Mouse (Mus musculus): Measurements from ENCODE around the gene Senp6. TPM values are rescaled to one million over a fixed set of nuclear protein-coding genes. Genes with fewer than 3 reads are reported as not detected.

Gene Senp6
- polyA plus RNA-seq, 1 experiment from 2014 or later: 43.8 TPM

DNA sequence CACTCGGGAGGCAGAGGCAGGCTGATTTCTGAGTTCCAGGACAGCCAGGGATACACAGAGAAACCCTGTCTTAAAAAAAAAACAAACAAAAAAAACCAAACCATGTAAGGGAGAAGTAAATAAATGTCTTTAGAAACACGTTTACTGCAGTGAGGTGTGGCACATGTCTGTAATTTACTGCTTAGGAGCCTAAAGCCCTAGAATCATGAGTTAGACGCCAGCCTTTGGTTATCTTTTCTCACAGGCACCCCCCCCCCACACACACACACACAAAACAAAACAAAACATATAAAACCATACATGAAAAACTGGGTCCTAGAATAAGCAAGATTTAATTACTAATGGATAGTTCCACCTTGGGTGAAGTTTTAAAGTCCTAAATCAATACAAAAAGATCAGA lies 29.6 kb downstream of the Senp6 start:
- Histone ChIP-seq H3K27ac (ENCODE audit: low read depth, low read length) (no peak overlapping the region), H3K4me1 (ENCODE audit: control insufficient read depth, insufficient read depth, low read depth, low read length) (no peaks in the 10 kb centered on the region), H3K9ac (ENCODE audit: low read depth, low read length) (no peak overlapping the region), H3K36me3 (ENCODE audit: control insufficient read depth, insufficient read depth, low read length) (no peaks in the 10 kb centered on the region; the same call in 1 of the 2 replicates), H3K4me2 (ENCODE audit: low read length) (no peak overlapping the region), H3K9me3 (ENCODE audit: control insufficient read depth, low read length) (no peaks in the 10 kb centered on the region), H3K27me3 (replicated peaks; ENCODE audit: control insufficient read depth, insufficient read depth, low read length) (no peaks in the 10 kb centered on the region), H3K4me3 (ENCODE audit: low read length) (no peak overlapping the region)
- WGBS: 90% methylated on average over 3 of the region's 3 CpGs
- ATAC-seq: no peak

- Histone ChIP-seq H3K9ac (ENCODE audit: low read depth, low read length) (no peak overlapping the region), H3K4me2 (ENCODE audit: low read length) (no peak overlapping the region), H3K4me3 (ENCODE audit: low read length) (no peak overlapping the region), H3K27me3 (replicated peaks; ENCODE audit: control insufficient read depth, insufficient read depth, low read length) (no peaks in the 10 kb centered on the region), H3K9me3 (ENCODE audit: control insufficient read depth, low read length) (no peaks in the 10 kb centered on the region), H3K27ac (ENCODE audit: low read depth, low read length) (no peak overlapping the region), H3K4me1 (ENCODE audit: control insufficient read depth, insufficient read depth, low read depth, low read length) (no peaks in the 10 kb centered on the region), H3K36me3 (ENCODE audit: control insufficient read depth, insufficient read depth, low read length) (peaks cover 15% of the 10 kb centered on the region)
- WGBS: 88% methylated on average over 10 of the region's 10 CpGs
- no peak for ATAC-seq
Measured at GRCm38 (mm10) chr9:80145992-80146587, 79.4 kb downstream of the Senp6 start.

- no peak overlapping the region for H3K4me3 ChIP-seq (ENCODE audit: low read length)
- H3K4me2 ChIP-seq (ENCODE audit: low read length): no peak overlapping the region
- no peaks in the 10 kb centered on the region for H3K27me3 ChIP-seq (replicated peaks; ENCODE audit: control insufficient read depth, insufficient read depth, low read length)
- H3K9me3 ChIP-seq (ENCODE audit: control insufficient read depth, low read length): no peaks in the 10 kb centered on the region
- peaks cover 8% of the 10 kb centered on the region for H3K36me3 ChIP-seq (ENCODE audit: control insufficient read depth, insufficient read depth, low read length)
- WGBS: 84% methylated on average over 5 of the region's 5 CpGs
- no peak overlapping the region for H3K27ac ChIP-seq (ENCODE audit: low read depth, low read length)
- ATAC-seq: no peak
- no peaks in the 10 kb centered on the region for H3K4me1 ChIP-seq (ENCODE audit: control insufficient read depth, insufficient read depth, low read depth, low read length)
- no peak overlapping the region for H3K9ac ChIP-seq (ENCODE audit: low read depth, low read length)
Measured at GRCm38 (mm10) chr9:80149594-80149993, 82.9 kb downstream of the Senp6 start.

GRCm38 (mm10) chr9:80155277-80155676 lies 88.6 kb downstream of the Senp6 start:
- Histone ChIP-seq H3K4me1 (ENCODE audit: control insufficient read depth, insufficient read depth, low read depth, low read length) (peaks cover 4% of the 10 kb centered on the region; the same call in 1 of the 2 replicates), H3K36me3 (ENCODE audit: control insufficient read depth, insufficient read depth, low read length) (peaks cover 5% of the 10 kb centered on the region), H3K27me3 (replicated peaks; ENCODE audit: control insufficient read depth, insufficient read depth, low read length) (no peaks in the 10 kb centered on the region), H3K9ac (ENCODE audit: low read depth, low read length) (no peak overlapping the region), H3K4me3 (ENCODE audit: low read length) (no peak overlapping the region), H3K4me2 (ENCODE audit: low read length) (no peak overlapping the region), H3K9me3 (ENCODE audit: control insufficient read depth, low read length) (no peaks in the 10 kb centered on the region), H3K27ac (ENCODE audit: low read depth, low read length) (no peak overlapping the region)
- WGBS: 40% methylated on average over 5 of the region's 5 CpGs
- ATAC-seq: peak; percentile 50

GRCm38 (mm10) chr9:80156780-80157179 lies 90.1 kb downstream of the Senp6 start:
- no peak overlapping the region for H3K27ac ChIP-seq (ENCODE audit: low read depth, low read length)
- no peak overlapping the region for H3K4me2 ChIP-seq (ENCODE audit: low read length)
- H3K9ac ChIP-seq (ENCODE audit: low read depth, low read length): no peak overlapping the region
- peaks cover 5% of the 10 kb centered on the region for H3K36me3 ChIP-seq (ENCODE audit: control insufficient read depth, insufficient read depth, low read length)
- H3K4me1 ChIP-seq (ENCODE audit: control insufficient read depth, insufficient read depth, low read depth, low read length): peaks cover 4% of the 10 kb centered on the region; the same call in 1 of the 2 replicates
- no peaks in the 10 kb centered on the region for H3K9me3 ChIP-seq (ENCODE audit: control insufficient read depth, low read length)
- no peak for ATAC-seq
- H3K4me3 ChIP-seq (ENCODE audit: low read length): no peak overlapping the region
- 81% methylated on average over 5 of the region's 5 CpGs for WGBS
- H3K27me3 ChIP-seq (replicated peaks; ENCODE audit: control insufficient read depth, insufficient read depth, low read length): no peaks in the 10 kb centered on the region

DNA sequence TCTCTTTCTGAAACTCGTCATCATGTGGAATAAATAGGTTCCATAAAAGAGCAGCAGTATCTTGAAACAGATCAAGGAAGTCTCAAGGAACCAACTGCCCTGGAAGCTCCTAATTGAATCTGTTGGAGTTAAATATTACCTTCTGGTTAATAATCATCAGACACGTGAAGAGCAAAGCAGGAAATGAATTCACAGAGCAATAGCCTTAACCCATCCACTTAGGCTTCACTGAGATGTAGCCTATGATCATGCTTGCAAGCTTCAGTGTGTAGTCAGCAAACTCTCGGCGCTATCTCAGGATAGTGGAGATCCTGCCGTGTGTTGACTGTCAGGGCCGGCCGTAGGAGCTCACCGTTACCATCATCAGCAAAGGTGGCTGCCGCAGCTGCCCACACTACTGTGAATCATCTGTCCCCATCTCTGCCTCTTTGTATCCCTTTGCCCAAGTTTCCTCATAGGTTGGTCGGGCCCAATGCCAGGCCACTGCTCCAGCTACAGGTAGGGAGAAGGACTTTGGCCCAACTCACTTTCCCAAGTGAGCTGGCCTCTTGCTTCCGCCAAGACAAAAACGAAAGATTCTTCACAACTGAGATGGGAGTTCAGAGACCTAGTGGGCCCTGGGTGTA lies 91.2 kb downstream of the Senp6 start:
- Histone ChIP-seq H3K36me3 (ENCODE audit: control insufficient read depth, insufficient read depth, low read length) (peaks cover 3% of the 10 kb centered on the region), H3K4me1 (ENCODE audit: control insufficient read depth, insufficient read depth, low read depth, low read length) (peaks cover 4% of the 10 kb centered on the region; the same call in 1 of the 2 replicates), H3K27me3 (replicated peaks; ENCODE audit: control insufficient read depth, insufficient read depth, low read length) (no peaks in the 10 kb centered on the region), H3K9ac (ENCODE audit: low read depth, low read length) (no peak overlapping the region), H3K27ac (ENCODE audit: low read depth, low read length) (no peak overlapping the region), H3K4me3 (ENCODE audit: low read length) (no peak overlapping the region), H3K4me2 (ENCODE audit: low read length) (no peak overlapping the region), H3K9me3 (ENCODE audit: control insufficient read depth, low read length) (no peaks in the 10 kb centered on the region)
- 86% methylated on average over 12 of the region's 12 CpGs for WGBS
- ATAC-seq: no peak

GRCm38 (mm10) chr9:80158937-80159336 lies 92.2 kb downstream of the Senp6 start:
- H3K27ac ChIP-seq (ENCODE audit: low read depth, low read length): no peak overlapping the region
- 67% methylated on average over 5 of the region's 5 CpGs for WGBS
- no peak overlapping the region for H3K4me2 ChIP-seq (ENCODE audit: low read length)
- H3K27me3 ChIP-seq (replicated peaks; ENCODE audit: control insufficient read depth, insufficient read depth, low read length): no peaks in the 10 kb centered on the region
- no peak for ATAC-seq
- no peak overlapping the region for H3K4me3 ChIP-seq (ENCODE audit: low read length)
- H3K9ac ChIP-seq (ENCODE audit: low read depth, low read length): no peak overlapping the region
- H3K4me1 ChIP-seq (ENCODE audit: control insufficient read depth, insufficient read depth, low read depth, low read length): peaks cover 4% of the 10 kb centered on the region
- no peaks in the 10 kb centered on the region for H3K36me3 ChIP-seq (ENCODE audit: control insufficient read depth, insufficient read depth, low read length)
- H3K9me3 ChIP-seq (ENCODE audit: control insufficient read depth, low read length): no peaks in the 10 kb centered on the region

DNA sequence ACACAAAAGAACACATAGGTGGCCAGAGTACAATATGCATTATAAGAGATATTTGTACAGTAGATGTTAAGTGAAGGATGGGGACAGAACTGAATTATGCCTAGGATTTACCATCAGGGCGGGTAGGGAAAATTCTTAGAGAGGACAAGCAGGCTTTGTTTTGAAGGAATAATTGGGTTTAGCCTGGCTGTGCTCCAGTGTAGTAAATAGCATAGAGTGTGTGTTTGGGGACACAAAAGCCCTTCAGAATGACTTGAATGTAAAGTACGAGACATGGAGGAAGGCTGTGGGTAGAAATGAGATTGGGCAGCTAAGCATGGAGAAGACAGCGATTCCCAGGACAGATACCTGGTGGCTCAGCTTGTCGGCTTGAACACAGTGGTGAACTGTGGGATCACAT lies 94.7 kb downstream of the Senp6 start:
- WGBS: 63% methylated on average over 4 of the region's 4 CpGs
- no peaks in the 10 kb centered on the region for H3K9me3 ChIP-seq (ENCODE audit: control insufficient read depth, low read length)
- ATAC-seq: no peak

GRCm38 (mm10) chr9:80163126-80163723 lies 96.5 kb downstream of the Senp6 start:
- Histone ChIP-seq H3K36me3 (ENCODE audit: control insufficient read depth, insufficient read depth, low read length) (no peaks in the 10 kb centered on the region), H3K27ac (ENCODE audit: low read depth, low read length) (no peak overlapping the region), H3K9me3 (ENCODE audit: control insufficient read depth, low read length) (no peaks in the 10 kb centered on the region), H3K9ac (ENCODE audit: low read depth, low read length) (no peak overlapping the region), H3K4me3 (ENCODE audit: low read length) (no peak overlapping the region), H3K4me2 (ENCODE audit: low read length) (no peak overlapping the region), H3K27me3 (replicated peaks; ENCODE audit: control insufficient read depth, insufficient read depth, low read length) (no peaks in the 10 kb centered on the region), H3K4me1 (ENCODE audit: control insufficient read depth, insufficient read depth, low read depth, low read length) (peaks cover 9% of the 10 kb centered on the region)
- no peak for ATAC-seq
- 84% methylated on average over 4 of the region's 4 CpGs for WGBS

More for the DNA sequence above, 94.7 kb downstream of the Senp6 start:
- no peak overlapping the region for H3K9ac ChIP-seq (ENCODE audit: low read depth, low read length)
- H3K27me3 ChIP-seq (replicated peaks; ENCODE audit: control insufficient read depth, insufficient read depth, low read length): no peaks in the 10 kb centered on the region
- H3K36me3 ChIP-seq (ENCODE audit: control insufficient read depth, insufficient read depth, low read length): no peaks in the 10 kb centered on the region
- peaks cover 9% of the 10 kb centered on the region for H3K4me1 ChIP-seq (ENCODE audit: control insufficient read depth, insufficient read depth, low read depth, low read length)
- no peak overlapping the region for H3K4me2 ChIP-seq (ENCODE audit: low read length)
- no peak overlapping the region for H3K27ac ChIP-seq (ENCODE audit: low read depth, low read length)
- H3K4me3 ChIP-seq (ENCODE audit: low read length): no peak overlapping the region

All from hindbrain, embryonic 16.5 days (tissue).